Mouse (Mus musculus) stomach, embryonic 14.5 days (tissue): ENCODE measurements around the gene Gm4869. TPM values are rescaled to one million over a fixed set of nuclear protein-coding genes. Genes with fewer than 3 reads are reported as not detected.
"Not testable (repeated sequence)": the region's sequence is repeated elsewhere in the genome, so short reads cannot be mapped to it uniquely, and the experiment has no call there.

Source experiments
- ATAC-seq: fragments of 200-750 bp; cut with Nextera tagmentation; 2 replicates; pipeline ENCODE4 v1.8.0; 2017; ENCODE audit warnings: low read depth, moderate TSS enrichment; ENCODE audit not compliant: insufficient number of reproducible peaks, insufficient read depth, low FRiP score
- H3K27ac ChIP-seq: fragments of 300-500 bp; sonication (generic); 2 replicates; pipeline ENCODE4 v1.5.1; 2014; ENCODE audit warnings: mild to moderate bottlenecking, low read length, moderate library complexity, mixed read lengths
- H3K27me3 ChIP-seq: fragments of 300-500 bp; sonication (generic); 2 replicates; pipeline ENCODE4 v1.6.1; 2014; ENCODE audit warnings: low read length, control low read depth, mixed read lengths; ENCODE audit not compliant: control insufficient read depth, insufficient read depth
- H3K36me3 ChIP-seq: fragments of 300-500 bp; sonication (generic); 2 replicates; pipeline ENCODE4 v1.6.1; 2014; ENCODE audit warnings: mild to moderate bottlenecking, control low read depth, low read length, moderate library complexity, mixed read lengths; ENCODE audit not compliant: control insufficient read depth, insufficient read depth
- H3K4me1 ChIP-seq: fragments of 300-500 bp; sonication (generic); 2 replicates; pipeline ENCODE4 v1.6.1; 2014; ENCODE audit warnings: low read length, control low read depth, mixed read lengths; ENCODE audit not compliant: control insufficient read depth, insufficient read depth
- H3K4me2 ChIP-seq: fragments of 300-500 bp; sonication (generic); replicated peaks from 2 replicates; pipeline ENCODE4 v1.6.1; 2014; ENCODE audit warnings: low read depth, low read length, control low read depth
- H3K4me3 ChIP-seq: fragments of 300-500 bp; sonication (generic); 2 replicates; pipeline ENCODE4 v1.5.1; 2014; ENCODE audit warnings: low read depth, low read length, control low read depth
- H3K9ac ChIP-seq: fragments of 300-500 bp; sonication (generic); replicated peaks from 2 replicates; pipeline ENCODE4 v1.6.1; 2014; ENCODE audit warnings: low read depth, mild to moderate bottlenecking, control low read depth, low read length, moderate library complexity, mixed read lengths
- H3K9me3 ChIP-seq: fragments of 300-500 bp; sonication (generic); 2 replicates; pipeline ENCODE4 v1.6.1; 2016; ENCODE audit warnings: low read depth, low read length, control low read depth; ENCODE audit not compliant: control insufficient read depth
- WGBS: fragments of 180-500 bp; shearing (Covaris S2); extraction: QIAGEN DNeasy Blood & Tissue Kit; methylation state at CpG from one replicate; pipeline ENCODE4 v1.1.7; 2014; 5-methylcytosine and 5-hydroxymethylcytosine counted together
- polyA plus RNA-seq: library from polyadenylated mRNA; unstranded; fragments of >200 nt; fragmentation: Nextera tagmentation; extraction: Ambion mirVana; gene quantifications from 2 replicates; pipeline ENCODE4 v1.2.1, GENCODE M21; 2014

Gm4869 gene
- polyA plus RNA-seq, 1 experiment from 2014 or later = not detected

- H3K4me3 ChIP-seq = peak overlapping the region; percentile 95
- H3K36me3 ChIP-seq = peaks cover 9% of the 10 kb centered on the region; the same call in 1 of the 2 replicates
- peak overlapping the region; percentile 84 for H3K27ac ChIP-seq
- peaks cover 14% of the 10 kb centered on the region for H3K4me1 ChIP-seq
- peak overlapping the region; percentile 83 for H3K4me2 ChIP-seq
- H3K9ac ChIP-seq = peak overlapping the region; percentile 49
- H3K27me3 ChIP-seq = no peaks in the 10 kb centered on the region
- ATAC-seq = no peak
- WGBS = under 1% methylated on average over 12 of the region's 12 CpGs
- H3K9me3 ChIP-seq = no peaks in the 10 kb centered on the region
Observed at GRCm38 (mm10) chr5:140418106-140418488, 27.3 kb upstream of the Gm4869 start.

GRCm38 (mm10) chr5:140418489-140419441 lies 26.7 kb upstream of the Gm4869 start, which contains the start of gene Eif3b:
Gene Eif3b, plus strand, starts transcription at chr5:140419328.
- peak within 1 kb of the TSS; percentile 96 for H3K9ac ChIP-seq
- ATAC-seq = peak; percentile 90
- peak within 1 kb of the TSS; percentile 83 for H3K4me2 ChIP-seq
- peak within 1 kb of the TSS; percentile 84 for H3K27ac ChIP-seq
- no peaks in the 10 kb centered on the region for H3K9me3 ChIP-seq
- H3K4me3 ChIP-seq = peak within 1 kb of the TSS; percentile 95
- H3K27me3 ChIP-seq = no peaks in the 10 kb centered on the region
- peaks cover 14% of the 10 kb centered on the region for H3K4me1 ChIP-seq
- peaks cover 9% of the 10 kb centered on the region; the same call in 1 of the 2 replicates for H3K36me3 ChIP-seq
- WGBS = under 1% methylated on average over 65 of the region's 65 CpGs

- Histone ChIP-seq H3K9ac (peak overlapping the region; percentile 96), H3K36me3 (peaks cover 9% of the 10 kb centered on the region; the same call in 1 of the 2 replicates), H3K4me2 (peak overlapping the region; percentile 83), H3K27ac (peak overlapping the region; percentile 72; the same call in 1 of the 2 replicates), H3K4me3 (peak overlapping the region; percentile 95), H3K4me1 (peaks cover 14% of the 10 kb centered on the region), H3K27me3 (no peaks in the 10 kb centered on the region), H3K9me3 (no peaks in the 10 kb centered on the region)
- WGBS = 0% methylated on average over 62 of the region's 62 CpGs
- peak; percentile 39; the same call in 1 of the 2 replicates for ATAC-seq
Observed at GRCm38 (mm10) chr5:140419442-140420080, 25.9 kb upstream of the Gm4869 start.

GRCm38 (mm10) chr5:140420616-140421015 lies 24.8 kb upstream of the Gm4869 start:
- WGBS = 52% methylated on average over 4 of the region's 4 CpGs
- Histone ChIP-seq H3K9me3 (no peaks in the 10 kb centered on the region), H3K27ac (no peak overlapping the region), H3K4me3 (peak overlapping the region; percentile 95), H3K9ac (peak overlapping the region; percentile 96), H3K4me1 (peaks cover 14% of the 10 kb centered on the region), H3K4me2 (peak overlapping the region; percentile 83), H3K36me3 (peaks cover 15% of the 10 kb centered on the region; the same call in 1 of the 2 replicates), H3K27me3 (no peaks in the 10 kb centered on the region)
- no peak for ATAC-seq

- Histone ChIP-seq H3K4me3 (no peak overlapping the region), H3K9ac (no peak overlapping the region), H3K27me3 (no peaks in the 10 kb centered on the region), H3K9me3 (no peaks in the 10 kb centered on the region), H3K27ac (no peak overlapping the region), H3K4me1 (peaks cover 14% of the 10 kb centered on the region), H3K36me3 (peaks cover 56% of the 10 kb centered on the region), H3K4me2 (no peak overlapping the region)
- WGBS = 93% methylated on average over 17 of the region's 17 CpGs
- ATAC-seq = no peak
Observed at GRCm38 (mm10) chr5:140425016-140425783, 20.2 kb upstream of the Gm4869 start.

GRCm38 (mm10) chr5:140439117-140439516 lies 6.3 kb upstream of the Gm4869 start:
- WGBS = 90% methylated on average over 2 of the region's 6 CpGs
- not testable (repeated sequence) for H3K9ac ChIP-seq, H3K4me2 ChIP-seq, H3K9me3 ChIP-seq, ATAC-seq, H3K27ac ChIP-seq, H3K27me3 ChIP-seq, H3K4me3 ChIP-seq, H3K4me1 ChIP-seq
- peaks cover 80% of the 10 kb centered on the region for H3K36me3 ChIP-seq

- Histone ChIP-seq H3K9ac (no peak overlapping the region), H3K4me2 (no peak overlapping the region), H3K9me3 (no peaks in the 10 kb centered on the region), H3K4me3 (no peak overlapping the region), H3K36me3 (peaks cover 69% of the 10 kb centered on the region), H3K4me1 (no peaks in the 10 kb centered on the region), H3K27me3 (no peaks in the 10 kb centered on the region), H3K27ac (no peak overlapping the region)
- no peak for ATAC-seq
- WGBS = 96% methylated on average over 3 of the region's 3 CpGs
Observed at GRCm38 (mm10) chr5:140441406-140441805, 4.0 kb upstream of the Gm4869 start.

GRCm38 (mm10) chr5:140444012-140444411 lies 1.4 kb upstream of the Gm4869 start:
- Histone ChIP-seq H3K9ac (no peak overlapping the region), H3K4me3 (no peak overlapping the region), H3K27me3 (no peaks in the 10 kb centered on the region), H3K27ac (peak overlapping the region; percentile 15; the same call in 1 of the 2 replicates), H3K36me3 (peaks cover 49% of the 10 kb centered on the region), H3K4me2 (no peak overlapping the region), H3K9me3 (no peaks in the 10 kb centered on the region), H3K4me1 (no peaks in the 10 kb centered on the region)
- ATAC-seq = peak; percentile 51; the same call in 1 of the 2 replicates
- WGBS = 88% methylated on average over 4 of the region's 4 CpGs
